Mouse (Mus musculus): ENCODE measurements around the gene Gm10577. TPM values are rescaled to one million over a fixed set of nuclear protein-coding genes. Genes with fewer than 3 reads are reported as not detected.

The Gm10577 gene
- polyA plus RNA-seq (2012; rRNA removed) = not detected in 2 replicates

DNA sequence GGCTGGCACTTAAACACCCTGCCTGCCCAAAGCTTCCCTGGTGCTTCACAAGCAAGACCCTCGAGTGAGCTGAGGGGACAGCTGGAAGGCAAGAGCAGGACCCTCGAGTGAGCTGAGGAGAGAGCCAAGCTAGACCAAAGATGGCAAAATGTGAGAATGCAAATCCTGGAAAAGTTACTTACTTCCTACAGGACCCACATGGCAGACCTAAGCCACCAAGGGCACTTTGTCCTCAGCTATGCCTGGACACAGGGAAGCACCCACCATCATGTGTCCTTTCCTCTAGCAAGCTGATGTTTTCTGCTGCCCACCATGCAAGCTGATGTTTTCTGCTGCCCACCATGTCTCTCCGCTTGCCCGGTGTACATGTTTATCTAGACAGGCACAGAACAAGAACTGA is at the start of gene Gm10577:
TSS of gene Gm10577 (minus strand) at position 101 of the 400 bp plus-strand sequence.

DNA sequence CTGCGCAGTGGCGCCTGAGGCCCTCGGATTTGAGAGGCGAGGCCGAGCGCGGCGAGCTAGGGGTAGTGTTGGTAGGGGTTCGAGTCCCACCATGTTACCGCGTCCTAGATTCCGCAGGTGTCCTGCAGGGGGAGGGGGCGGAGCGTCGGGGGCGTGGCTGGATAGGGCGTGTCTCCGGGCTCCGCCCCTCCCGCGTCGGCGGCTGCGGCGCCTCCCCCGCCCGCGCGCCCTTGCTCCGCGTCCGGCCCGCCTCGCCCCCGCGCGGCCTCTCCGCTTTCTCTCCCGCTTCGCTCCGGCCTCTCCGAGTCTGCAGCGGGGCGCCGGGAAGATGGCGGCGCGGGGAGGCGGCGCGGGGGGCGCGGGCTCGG is 48.3 kb upstream of the Gm10577 start, which contains the start of gene Raver2:
TSS of gene Raver2 (plus strand) at position 198 of the 368 bp plus-strand sequence.

Other genes starting within 250 kb of the Gm10577 start
- gene Cachd1, start 244.0 kb downstream of the Gm10577 start, polyA plus RNA-seq (2012; rRNA removed) = 41.4 and 42.0 TPM in 2 replicates
- 9.1 and 10.5 TPM in 2 replicates for gene Raver2, start 48.3 kb upstream of the Gm10577 start, polyA plus RNA-seq (2012; rRNA removed)
- gene Jak1, start 244.6 kb upstream of the Gm10577 start, polyA plus RNA-seq (2012; rRNA removed) = 51.7 and 59.0 TPM in 2 replicates

Measured in central nervous system, embryonic 18 days (tissue).